Mouse (Mus musculus) lung, embryonic 14.5 days (tissue): ENCODE results near the gene Has3. TPM values are rescaled to one million over a fixed set of nuclear protein-coding genes. Genes with fewer than 3 reads are reported as not detected.
A peak's percentile ranks its signal among the peaks of the same experiment; 100 is the strongest.

Experiments
- ATAC-seq: fragments of 200-750 bp; cut with Nextera tagmentation; 2 replicates; pipeline ENCODE4 v1.8.0; 2017; ENCODE audit warnings: mild to moderate bottlenecking, moderate TSS enrichment, moderate library complexity; ENCODE audit not compliant: insufficient read depth
- DNase-seq: peaks from one replicate; pipeline ENCODE4 v3.0.0-alpha.2; 2015
- H3K27ac ChIP-seq: fragments of 300-500 bp; sonication (generic); 2 replicates; pipeline ENCODE4 v1.5.1; 2014; ENCODE audit warnings: low read depth, mild to moderate bottlenecking, moderate library complexity
- H3K27me3 ChIP-seq: fragments of 300-500 bp; sonication (generic); 2 replicates; pipeline ENCODE4 v1.6.1; 2014; ENCODE audit warnings: low read length, control low read depth; ENCODE audit not compliant: insufficient read depth
- H3K36me3 ChIP-seq: fragments of 300-500 bp; sonication (generic); 2 replicates; pipeline ENCODE4 v1.6.1; 2014; ENCODE audit warnings: control low read depth; ENCODE audit not compliant: insufficient read depth
- H3K4me1 ChIP-seq: fragments of 300-500 bp; sonication (generic); 2 replicates; pipeline ENCODE4 v1.6.1; 2014; ENCODE audit warnings: antibody characterized with exemption, control low read depth; ENCODE audit not compliant: insufficient read depth
- H3K4me2 ChIP-seq: fragments of 300-500 bp; sonication (generic); 2 replicates; pipeline ENCODE4 v1.6.1; 2014; ENCODE audit warnings: mild to moderate bottlenecking
- H3K4me3 ChIP-seq: fragments of 300-500 bp; sonication (generic); 2 replicates; pipeline ENCODE4 v1.5.1; 2014; ENCODE audit warnings: low read depth, low read length
- H3K9ac ChIP-seq: fragments of 300-500 bp; sonication (generic); 2 replicates; pipeline ENCODE4 v1.6.1; 2014
- H3K9me3 ChIP-seq: fragments of 300-500 bp; sonication (generic); 2 replicates; pipeline ENCODE4 v1.6.1; 2016; ENCODE audit warnings: low read depth, low read length, control low read depth
- CTCF ChIP-seq: IDR thresholded peaks from 2 replicates; pipeline ENCODE4 v1.5.1; 2016; ENCODE audit warnings: antibody characterized with exemption, low read depth
- WGBS: fragments of 180-500 bp; shearing (Covaris S2); extraction: QIAGEN DNeasy Blood & Tissue Kit; methylation state at CpG from one replicate; pipeline ENCODE4 v1.1.7; 2014; 5-methylcytosine and 5-hydroxymethylcytosine counted together
- polyA plus RNA-seq: library from polyadenylated mRNA; unstranded; fragments of >200 nt; fragmentation: Nextera tagmentation; extraction: Ambion mirVana; gene quantifications from 2 replicates; pipeline ENCODE4 v1.2.1, GENCODE M21; 2014

Gene Has3
- polyA plus RNA-seq, 1 experiment from 2014 or later = 0.28 TPM

DNA sequence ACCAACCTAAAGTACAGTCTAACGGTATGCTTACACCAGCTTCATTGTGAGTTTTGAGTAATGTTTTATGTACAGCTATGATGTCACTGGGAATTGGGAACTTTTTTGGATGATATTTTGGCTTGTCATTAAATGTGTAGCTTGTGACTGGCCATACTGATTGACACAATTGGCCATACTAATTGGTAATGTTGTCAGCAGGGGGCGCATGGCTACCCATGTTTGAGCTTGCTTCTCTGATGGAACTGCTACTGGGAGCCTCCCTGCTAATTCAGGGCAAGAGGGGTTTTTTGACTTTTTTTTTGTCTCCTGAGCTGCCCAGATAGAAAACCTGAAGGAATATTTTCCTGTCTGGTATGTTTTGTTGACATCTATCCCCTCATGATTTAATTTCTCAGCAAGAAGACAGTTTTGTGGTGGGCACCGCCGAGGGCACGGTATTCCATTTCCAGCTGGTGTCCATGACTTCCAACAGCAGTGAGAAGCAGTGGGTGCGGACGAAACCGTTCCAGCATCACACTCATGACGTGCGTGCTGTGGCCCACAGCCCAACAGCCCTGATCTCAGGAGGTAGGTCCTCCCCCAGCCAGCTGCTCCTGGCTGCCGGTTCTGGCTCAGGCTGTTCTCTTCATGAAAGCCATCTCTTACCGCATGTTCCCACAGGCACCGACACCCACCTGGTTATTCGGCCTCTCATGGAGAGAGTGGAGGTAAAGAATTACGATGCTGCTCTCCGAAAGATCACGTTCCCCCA lies 35.9 kb downstream of the Has3 start:
- Histone ChIP-seq H3K9ac (no peak overlapping the region), H3K27me3 (no peaks in the 10 kb centered on the region), H3K36me3 (peaks cover 82% of the 10 kb centered on the region), H3K27ac (no peak overlapping the region), H3K4me3 (no peak overlapping the region), H3K4me1 (no peaks in the 10 kb centered on the region), H3K9me3 (no peaks in the 10 kb centered on the region), H3K4me2 (no peak overlapping the region)
- ATAC-seq = no peak
- peak; percentile 74 for TF ChIP-seq CTCF
- peak; percentile 89 for DNase-seq
- 92% methylated on average over 17 of the region's 17 CpGs for WGBS

DNA sequence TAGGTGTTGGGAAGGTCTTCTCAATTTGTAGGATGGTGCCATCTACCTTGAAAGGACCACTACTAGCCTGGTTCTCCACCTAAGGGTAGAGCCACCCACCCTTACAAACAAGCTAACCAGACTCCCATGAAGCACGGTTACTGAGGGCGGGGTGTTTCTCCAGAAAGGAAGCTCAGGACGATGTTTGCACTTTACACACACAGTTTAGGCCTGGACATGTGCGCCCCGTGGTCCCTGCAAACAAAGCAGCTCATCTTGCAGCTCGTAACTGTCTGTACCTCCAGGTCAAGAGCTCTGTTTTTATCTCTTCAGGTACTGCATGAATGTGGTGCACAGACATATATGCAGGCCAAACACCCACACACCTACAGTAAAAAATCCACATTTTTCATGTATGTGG lies 36.6 kb downstream of the Has3 start:
- no peaks in the 10 kb centered on the region for H3K27me3 ChIP-seq
- peaks cover 82% of the 10 kb centered on the region for H3K36me3 ChIP-seq
- WGBS = 94% methylated on average over 6 of the region's 6 CpGs
- ATAC-seq = no peak
- H3K9me3 ChIP-seq = no peaks in the 10 kb centered on the region
- H3K4me1 ChIP-seq = no peaks in the 10 kb centered on the region
- H3K9ac ChIP-seq = no peak overlapping the region
- H3K4me3 ChIP-seq = no peak overlapping the region
- no peak overlapping the region for H3K27ac ChIP-seq
- TF ChIP-seq CTCF = no peak
- no peak overlapping the region for H3K4me2 ChIP-seq
- DNase-seq = no peak

DNA sequence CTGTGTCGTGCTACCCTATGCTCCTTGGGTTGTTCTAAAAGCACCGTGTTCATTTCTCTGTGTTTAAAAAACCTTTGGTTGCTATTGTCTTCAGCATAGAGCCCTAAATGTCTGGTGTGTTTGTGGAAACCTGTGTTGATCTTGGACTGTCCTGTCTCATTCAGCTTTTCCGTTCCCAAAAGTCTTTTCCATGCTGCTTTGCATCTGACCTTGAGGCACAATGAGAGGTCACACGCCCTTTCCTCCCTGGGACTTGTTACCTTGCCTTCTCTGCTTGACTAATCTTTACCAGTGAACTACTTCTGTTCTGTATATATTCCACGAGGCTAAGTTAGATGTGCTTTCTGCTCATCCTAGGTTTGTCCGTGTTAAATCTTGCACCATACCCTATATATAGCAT lies 37.4 kb downstream of the Has3 start:
- no peaks in the 10 kb centered on the region for H3K4me1 ChIP-seq
- 84% methylated on average over 6 of the region's 6 CpGs for WGBS
- H3K36me3 ChIP-seq = peaks cover 82% of the 10 kb centered on the region
- no peak overlapping the region for H3K9ac ChIP-seq
- no peak overlapping the region for H3K4me2 ChIP-seq
- H3K9me3 ChIP-seq = no peaks in the 10 kb centered on the region
- no peak overlapping the region for H3K27ac ChIP-seq
- no peaks in the 10 kb centered on the region for H3K27me3 ChIP-seq
- no peak for ATAC-seq
- DNase-seq = no peak
- no peak for TF ChIP-seq CTCF
- H3K4me3 ChIP-seq = no peak overlapping the region

DNA sequence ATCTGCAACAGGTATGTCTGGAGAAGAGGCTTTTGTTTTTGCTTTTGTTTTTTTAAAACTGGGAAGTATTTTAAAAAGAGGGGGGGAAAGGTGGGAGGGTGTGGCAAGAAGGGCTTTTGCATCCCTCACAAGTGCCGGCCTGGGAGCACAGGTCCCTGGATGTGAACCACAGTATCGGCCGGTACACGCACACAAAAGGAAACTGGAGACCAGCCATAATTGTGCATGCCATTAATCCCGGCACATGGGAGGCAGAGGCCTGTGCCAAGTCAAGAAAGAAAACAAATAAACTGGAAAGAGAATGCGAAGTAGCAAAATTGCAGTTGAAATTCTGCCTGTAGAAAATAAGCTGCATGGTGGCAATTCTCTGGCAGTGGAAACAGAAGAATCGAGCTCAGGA lies 38.2 kb downstream of the Has3 start:
- ATAC-seq (no peak), DNase-seq (no peak)
- TF ChIP-seq CTCF = no peak
- Histone ChIP-seq H3K4me3 (no peak overlapping the region), H3K36me3 (peaks cover 82% of the 10 kb centered on the region), H3K27ac (no peak overlapping the region), H3K9ac (no peak overlapping the region), H3K4me2 (no peak overlapping the region), H3K9me3 (no peaks in the 10 kb centered on the region), H3K27me3 (no peaks in the 10 kb centered on the region), H3K4me1 (no peaks in the 10 kb centered on the region)
- 81% methylated on average over 7 of the region's 7 CpGs for WGBS

DNA sequence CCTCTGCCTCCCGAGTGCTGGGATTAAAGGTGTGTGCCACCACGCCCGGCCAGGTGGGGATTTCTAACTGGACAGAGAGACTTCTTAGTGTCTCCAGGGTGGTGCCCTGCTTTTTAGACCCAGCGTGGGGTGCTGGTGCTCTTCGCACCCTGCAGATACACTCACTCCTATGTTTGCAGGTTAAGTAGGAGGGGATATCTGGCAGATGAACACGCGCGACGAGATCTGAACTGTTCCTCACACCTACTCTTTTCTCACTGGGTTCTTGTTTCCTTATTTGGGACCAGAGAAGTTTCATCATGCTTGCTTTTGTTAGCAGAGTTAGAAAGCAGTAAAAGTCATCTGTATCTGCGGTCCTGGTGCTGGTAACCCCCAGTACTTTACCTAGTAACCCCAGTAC lies 43.6 kb downstream of the Has3 start:
- Histone ChIP-seq H3K27ac (no peak overlapping the region), H3K36me3 (peaks cover 82% of the 10 kb centered on the region), H3K9ac (no peak overlapping the region), H3K9me3 (no peaks in the 10 kb centered on the region), H3K27me3 (no peaks in the 10 kb centered on the region), H3K4me3 (no peak overlapping the region), H3K4me2 (no peak overlapping the region), H3K4me1 (no peaks in the 10 kb centered on the region)
- no peak for TF ChIP-seq CTCF
- ATAC-seq (no peak), DNase-seq (no peak)
- WGBS = 96% methylated on average over 10 of the region's 10 CpGs

DNA sequence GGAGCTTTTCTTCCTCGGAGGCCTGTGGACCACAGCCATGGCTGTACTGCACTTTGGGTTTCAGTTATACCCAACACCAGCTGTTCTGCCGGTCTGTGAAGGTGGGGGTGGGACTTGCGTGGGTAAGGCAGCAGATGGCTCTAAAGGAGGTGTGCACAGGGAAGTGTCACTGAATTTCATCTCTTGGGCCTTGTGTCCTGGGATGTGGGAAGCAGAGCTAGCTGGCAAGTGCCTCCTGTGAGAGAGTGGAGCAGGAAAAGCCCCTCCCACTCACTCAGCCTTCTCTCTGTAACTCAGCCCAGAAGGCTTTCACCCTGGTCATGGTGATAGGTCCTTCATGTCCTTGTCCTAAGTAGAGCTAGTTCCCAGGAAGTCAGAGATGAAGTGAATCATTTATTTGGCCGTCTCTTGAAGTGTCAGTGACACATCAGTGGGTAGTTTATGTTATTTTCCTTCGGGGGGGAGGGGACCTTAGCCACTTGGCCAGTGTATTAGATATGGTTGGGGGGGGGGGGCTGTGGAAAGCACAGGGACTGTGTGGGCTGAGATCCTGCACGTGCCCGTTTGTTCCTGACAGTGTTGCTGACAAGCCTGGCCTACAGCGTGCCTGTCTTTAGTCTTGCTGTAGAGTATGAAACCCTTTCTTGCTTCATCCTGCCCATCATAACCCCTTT lies 49.8 kb downstream of the Has3 start:
- ATAC-seq (no peak), DNase-seq (no peak)
- Histone ChIP-seq H3K4me3 (no peak overlapping the region), H3K9ac (no peak overlapping the region), H3K4me2 (no peak overlapping the region), H3K4me1 (no peaks in the 10 kb centered on the region), H3K9me3 (no peaks in the 10 kb centered on the region), H3K36me3 (peaks cover 87% of the 10 kb centered on the region), H3K27me3 (no peaks in the 10 kb centered on the region), H3K27ac (no peak overlapping the region)
- TF ChIP-seq CTCF = no peak
- WGBS = 78% methylated on average over 8 of the region's 8 CpGs

DNA sequence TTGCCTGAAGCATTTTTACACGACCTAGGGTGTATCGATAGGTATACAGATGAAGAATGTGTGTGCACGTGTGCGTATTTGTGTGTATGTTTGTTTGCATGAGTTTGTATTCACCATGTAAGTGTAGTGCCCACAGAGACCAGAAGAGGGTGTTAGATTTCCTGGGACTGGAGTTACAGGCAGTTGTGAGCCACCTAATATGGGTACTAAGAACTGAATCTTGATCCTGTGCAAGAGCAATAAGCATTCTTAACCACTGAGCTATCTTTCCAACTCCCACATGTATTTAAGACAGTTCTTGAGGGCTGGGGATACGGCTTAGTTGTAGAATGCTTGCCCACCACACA lies 50.3 kb downstream of the Has3 start:
- ATAC-seq (no peak), DNase-seq (no peak)
- H3K27me3 ChIP-seq = no peaks in the 10 kb centered on the region
- 0 out of 2 replicates have a peak, but pooled peaks have one; percentile 7 for TF ChIP-seq CTCF
- H3K4me1 ChIP-seq = no peaks in the 10 kb centered on the region
- no peaks in the 10 kb centered on the region for H3K9me3 ChIP-seq
- no peak overlapping the region for H3K27ac ChIP-seq
- no peak overlapping the region for H3K4me3 ChIP-seq
- WGBS = 97% methylated on average over 5 of the region's 5 CpGs
- no peak overlapping the region for H3K4me2 ChIP-seq
- no peak overlapping the region for H3K9ac ChIP-seq
- peaks cover 82% of the 10 kb centered on the region for H3K36me3 ChIP-seq
